Mouse (Mus musculus) liver, embryonic 11.5 days (tissue): ENCODE results near the gene Tmem220. TPM values are rescaled to one million over a fixed set of nuclear protein-coding genes. Genes with fewer than 3 reads are reported as not detected.

ENCODE experiments used
- ATAC-seq: fragments of 200-750 bp; cut with Nextera tagmentation; replicated peaks from 2 replicates; pipeline ENCODE4 v1.8.0; 2017; ENCODE audit warnings: moderate number of reproducible peaks, mild to moderate bottlenecking, moderate TSS enrichment, moderate library complexity; ENCODE audit not compliant: low FRiP score
- DNase-seq: peaks from one replicate; pipeline ENCODE4 v3.0.0-alpha.2; 2017; ENCODE audit warnings: low spot score
- H3K27ac ChIP-seq: fragments of 300-500 bp; sonication (generic); 2 replicates; pipeline ENCODE4 v1.5.1; 2014; ENCODE audit warnings: mild to moderate bottlenecking, low read depth, low read length, control low read depth
- H3K27me3 ChIP-seq: fragments of 300-500 bp; sonication (generic); replicated peaks from 2 replicates; pipeline ENCODE4 v1.6.1; 2014; ENCODE audit warnings: low read length, mixed read lengths; ENCODE audit not compliant: control insufficient read depth, insufficient read depth
- H3K36me3 ChIP-seq: fragments of 300-500 bp; sonication (generic); 2 replicates; pipeline ENCODE4 v1.6.1; 2014; ENCODE audit warnings: mild to moderate bottlenecking, low read length, moderate library complexity, mixed read lengths; ENCODE audit not compliant: control insufficient read depth, insufficient read depth
- H3K4me1 ChIP-seq: fragments of 300-500 bp; sonication (generic); replicated peaks from 2 replicates; pipeline ENCODE4 v1.6.1; 2014; ENCODE audit warnings: low read length, mixed read lengths; ENCODE audit not compliant: control insufficient read depth, insufficient read depth
- H3K4me2 ChIP-seq: fragments of 300-500 bp; sonication (generic); 2 replicates; pipeline ENCODE4 v1.6.1; 2014; ENCODE audit warnings: mild to moderate bottlenecking, control low read depth, moderate library complexity
- H3K4me3 ChIP-seq: fragments of 300-500 bp; sonication (generic); 2 replicates; pipeline ENCODE4 v1.5.1; 2014; ENCODE audit warnings: low read depth, low read length, control low read depth
- H3K9ac ChIP-seq: fragments of 300-500 bp; sonication (generic); 2 replicates; pipeline ENCODE4 v1.6.1; 2014; ENCODE audit warnings: low read depth, low read length, control low read depth
- H3K9me3 ChIP-seq: fragments of 300-500 bp; sonication (generic); 2 replicates; pipeline ENCODE4 v1.6.1; 2016; ENCODE audit warnings: low read length, inconsistent platforms, mixed read lengths; ENCODE audit not compliant: control insufficient read depth
- WGBS: fragments of 180-500 bp; shearing (Covaris S2); extraction: QIAGEN DNeasy Blood & Tissue Kit; methylation state at CpG from one replicate; pipeline ENCODE4 v1.1.7; 2014; 5-methylcytosine and 5-hydroxymethylcytosine counted together
- polyA plus RNA-seq: library from polyadenylated mRNA; unstranded; fragments of >200 nt; fragmentation: Nextera tagmentation; extraction: Ambion mirVana; gene quantifications from 2 replicates; pipeline ENCODE4 v1.2.1, GENCODE M21; 2014

The Tmem220 gene
- polyA plus RNA-seq = 1.8 and 1.9 TPM in 2 replicates

DNA sequence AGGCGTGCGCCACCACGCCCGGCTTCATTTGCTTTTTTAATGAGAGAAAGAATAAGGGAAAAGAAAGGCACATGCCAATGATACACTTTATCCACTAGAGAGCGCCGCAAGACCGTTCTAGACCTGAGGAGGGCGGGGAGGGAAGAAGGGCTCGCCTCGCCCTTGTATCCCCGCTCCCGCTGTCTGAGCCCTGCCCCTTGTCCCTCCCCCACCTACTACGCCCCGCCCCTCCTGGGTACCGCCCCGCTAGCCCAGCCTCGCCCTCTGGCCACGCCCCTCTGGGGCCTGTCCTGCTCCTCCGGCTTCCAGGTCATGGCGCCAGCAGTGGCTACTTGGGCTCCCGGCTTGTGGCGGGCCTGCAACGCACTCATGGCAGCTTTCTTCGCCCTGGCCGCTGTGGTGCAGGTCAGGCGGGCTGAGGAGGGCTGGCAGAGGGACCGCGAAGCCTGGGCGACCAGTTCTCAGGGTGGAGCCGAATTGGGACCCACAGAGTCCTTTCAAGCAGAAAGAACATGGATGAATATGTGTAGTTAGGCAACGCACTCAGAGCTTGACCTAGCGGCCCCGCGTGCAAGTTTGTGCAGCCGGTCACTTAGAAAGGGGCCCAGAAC is at the start of gene Tmem220:
Tmem220 (plus strand) TSS at position 288 of the 611 bp plus-strand sequence.
- Histone ChIP-seq H3K4me3 (peak within 1 kb of the TSS; percentile 56), H3K36me3 (no peaks in the 10 kb centered on the region), H3K9ac (peak within 1 kb of the TSS; percentile 72), H3K9me3 (no peaks in the 10 kb centered on the region), H3K4me2 (peak within 1 kb of the TSS; percentile 80), H3K27ac (no peak within 1 kb of the TSS), H3K27me3 (peaks cover 2% of the 10 kb centered on the region; the same call in 1 of the 2 replicates), H3K4me1 (peaks cover 3% of the 10 kb centered on the region; the same call in 1 of the 2 replicates)
- DNase-seq = peak; percentile 93
- ATAC-seq = peak; percentile 100
- 1% methylated on average over 35 of the region's 35 CpGs for WGBS

DNA sequence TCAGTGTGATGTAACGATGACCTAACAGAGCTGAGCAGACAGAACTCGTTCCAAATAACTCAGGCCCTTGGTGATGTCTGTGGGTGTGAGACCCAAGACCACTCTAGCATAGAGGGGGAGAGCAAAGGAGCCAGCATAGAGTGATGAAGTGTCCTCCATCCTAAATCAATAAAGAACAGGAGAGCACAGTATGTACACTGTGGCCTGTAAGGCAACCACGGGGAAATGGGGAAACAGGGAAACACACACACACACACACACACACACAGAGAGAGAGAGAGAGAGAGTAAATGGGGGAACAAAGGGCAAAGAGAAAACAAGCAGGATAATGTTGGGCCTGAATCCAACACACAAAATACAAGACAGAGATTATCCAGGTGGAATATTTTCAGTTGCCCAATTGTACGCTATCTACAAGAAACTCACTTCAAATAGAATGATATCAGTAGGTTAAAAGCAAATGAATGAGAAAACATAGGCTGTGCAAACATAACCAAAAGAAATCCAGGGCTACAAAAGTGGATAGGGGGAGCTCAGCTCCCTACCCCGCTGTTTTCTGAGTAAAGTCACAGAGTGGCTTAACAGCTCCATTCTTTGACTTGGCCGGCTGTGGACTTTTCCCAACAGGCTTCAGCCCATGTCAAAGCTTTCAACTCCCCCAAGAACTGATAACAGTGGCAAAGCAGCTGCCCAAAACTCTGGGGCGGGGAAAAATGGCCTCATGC is 49.2 kb upstream of the Tmem220 start:
- Histone ChIP-seq H3K4me3 (no peak overlapping the region), H3K27me3 (no peaks in the 10 kb centered on the region), H3K36me3 (no peaks in the 10 kb centered on the region), H3K9ac (no peak overlapping the region), H3K4me2 (no peak overlapping the region), H3K4me1 (no peaks in the 10 kb centered on the region), H3K9me3 (no peaks in the 10 kb centered on the region), H3K27ac (no peak overlapping the region)
- ATAC-seq (no peak), DNase-seq (no peak)
- 85% methylated on average over 7 of the region's 7 CpGs for WGBS

DNA sequence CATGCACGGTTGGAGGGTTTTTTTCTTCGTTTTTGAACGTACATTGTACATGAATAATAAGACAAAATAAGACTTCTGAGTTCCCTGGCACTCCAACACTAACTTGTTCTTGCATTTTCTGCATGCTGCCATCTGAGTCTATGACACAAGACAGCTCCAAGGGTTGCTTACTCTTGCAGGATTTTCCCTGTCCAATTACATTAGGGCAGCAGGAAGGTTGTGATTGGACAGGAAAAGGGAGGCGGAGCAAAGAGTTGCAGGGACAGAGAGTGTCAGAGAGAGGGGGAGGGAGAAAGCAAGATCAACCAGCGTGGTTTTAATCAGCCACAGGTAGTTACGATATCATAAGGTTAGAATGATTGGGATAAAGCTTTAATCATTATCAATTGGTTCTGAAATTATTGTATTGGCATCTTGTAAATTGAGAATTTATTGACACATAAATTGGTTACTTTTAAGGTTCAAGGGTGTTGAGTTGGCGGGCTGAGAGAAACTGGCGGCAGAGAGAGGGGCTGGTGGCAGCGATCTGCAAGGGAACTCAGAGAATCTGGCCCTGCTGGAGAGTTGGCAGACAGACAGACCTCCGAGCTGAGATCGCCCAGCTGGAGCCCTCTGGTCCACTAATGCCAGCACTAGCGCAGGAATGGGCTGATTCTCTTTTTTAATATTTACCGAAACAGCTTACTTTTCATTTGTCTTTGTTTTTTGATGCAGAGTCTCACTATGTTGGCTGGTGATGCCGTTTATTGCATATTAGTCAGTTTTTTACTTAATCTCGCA is 43.4 kb upstream of the Tmem220 start:
- 69% methylated on average over 15 of the region's 15 CpGs for WGBS
- no peak overlapping the region for H3K9ac ChIP-seq
- no peaks in the 10 kb centered on the region; the same call in 1 of the 2 replicates for H3K4me1 ChIP-seq
- H3K27ac ChIP-seq = no peak overlapping the region
- H3K9me3 ChIP-seq = no peaks in the 10 kb centered on the region
- peaks cover 4% of the 10 kb centered on the region for H3K27me3 ChIP-seq
- no peak overlapping the region for H3K4me2 ChIP-seq
- H3K4me3 ChIP-seq = no peak overlapping the region
- ATAC-seq (no peak), DNase-seq (no peak)
- no peaks in the 10 kb centered on the region for H3K36me3 ChIP-seq

DNA sequence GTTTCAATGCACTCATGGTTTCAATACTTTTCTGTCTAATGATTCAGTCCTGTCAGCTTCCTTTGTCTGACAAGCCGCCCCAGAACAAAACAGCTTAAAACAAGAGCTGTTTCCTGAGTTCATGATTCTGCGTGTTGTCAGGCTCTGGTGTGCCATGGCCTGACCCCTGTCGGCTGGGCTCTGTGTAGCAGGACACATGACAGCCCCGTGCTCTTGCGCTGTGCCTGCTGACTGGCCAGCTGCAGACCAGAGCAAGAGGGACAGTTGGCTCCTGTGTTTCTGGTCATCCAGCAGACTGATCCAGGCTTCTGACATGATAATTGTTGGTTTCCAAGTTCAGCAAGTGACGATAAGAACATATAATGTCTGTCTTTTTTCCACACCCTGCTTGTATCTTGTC is 42.2 kb upstream of the Tmem220 start:
- no peaks in the 10 kb centered on the region for H3K36me3 ChIP-seq
- H3K9ac ChIP-seq = no peak overlapping the region
- WGBS = 48% methylated on average over 6 of the region's 6 CpGs

DNA sequence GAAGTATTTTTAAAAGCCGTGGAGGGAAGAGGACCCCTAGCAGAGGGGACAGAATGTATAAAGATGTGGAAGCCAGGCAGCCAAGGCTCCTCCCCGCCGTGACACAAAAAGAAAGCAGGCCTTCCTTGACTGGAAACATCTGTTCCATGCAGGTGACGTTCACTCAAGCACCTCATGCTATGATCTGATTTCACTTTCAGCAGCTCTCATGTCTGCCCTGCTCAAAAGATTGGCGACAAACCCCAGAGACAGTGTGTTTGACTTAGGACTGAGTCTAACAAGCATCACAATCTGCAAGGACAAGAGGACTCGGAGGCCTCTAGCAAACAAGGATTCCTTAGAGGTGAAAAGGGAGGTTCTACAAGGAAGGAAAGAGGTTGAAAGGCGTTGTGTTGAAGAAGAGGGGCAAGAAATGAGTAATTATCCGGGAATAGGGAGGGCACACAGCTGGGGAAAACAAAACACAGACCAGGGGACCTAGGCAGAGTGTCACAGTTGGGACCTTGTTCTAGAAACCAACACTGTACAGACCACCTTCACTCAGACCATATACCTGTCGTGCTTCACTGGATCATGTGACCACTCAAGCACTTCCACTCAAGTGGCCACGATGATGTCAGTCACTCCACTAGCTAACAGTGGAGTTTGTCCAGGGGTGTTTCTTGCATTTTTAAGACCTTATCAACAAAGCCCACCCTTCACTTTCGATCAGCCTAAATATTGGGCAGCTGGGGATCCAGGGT is 41.4 kb upstream of the Tmem220 start:
- Histone ChIP-seq H3K27ac (0 out of 2 replicates have a peak overlapping the region, but pooled peaks have one; percentile 5), H3K27me3 (peaks cover 4% of the 10 kb centered on the region), H3K4me2 (no peak overlapping the region), H3K9me3 (no peaks in the 10 kb centered on the region), H3K9ac (no peak overlapping the region), H3K4me1 (no peaks in the 10 kb centered on the region; the same call in 1 of the 2 replicates), H3K4me3 (no peak overlapping the region), H3K36me3 (no peaks in the 10 kb centered on the region)
- DNase-seq = no peak
- WGBS = 60% methylated on average over 11 of the region's 11 CpGs
- no peak for ATAC-seq

More for the DNA sequence above, 42.2 kb upstream of the Tmem220 start:
- Histone ChIP-seq H3K4me3 (no peak overlapping the region), H3K4me2 (no peak overlapping the region), H3K27ac (no peak overlapping the region), H3K27me3 (peaks cover 4% of the 10 kb centered on the region), H3K4me1 (no peaks in the 10 kb centered on the region; the same call in 1 of the 2 replicates), H3K9me3 (no peaks in the 10 kb centered on the region)
- ATAC-seq (no peak; the same call in 1 of the 2 replicates), DNase-seq (no peak)

DNA sequence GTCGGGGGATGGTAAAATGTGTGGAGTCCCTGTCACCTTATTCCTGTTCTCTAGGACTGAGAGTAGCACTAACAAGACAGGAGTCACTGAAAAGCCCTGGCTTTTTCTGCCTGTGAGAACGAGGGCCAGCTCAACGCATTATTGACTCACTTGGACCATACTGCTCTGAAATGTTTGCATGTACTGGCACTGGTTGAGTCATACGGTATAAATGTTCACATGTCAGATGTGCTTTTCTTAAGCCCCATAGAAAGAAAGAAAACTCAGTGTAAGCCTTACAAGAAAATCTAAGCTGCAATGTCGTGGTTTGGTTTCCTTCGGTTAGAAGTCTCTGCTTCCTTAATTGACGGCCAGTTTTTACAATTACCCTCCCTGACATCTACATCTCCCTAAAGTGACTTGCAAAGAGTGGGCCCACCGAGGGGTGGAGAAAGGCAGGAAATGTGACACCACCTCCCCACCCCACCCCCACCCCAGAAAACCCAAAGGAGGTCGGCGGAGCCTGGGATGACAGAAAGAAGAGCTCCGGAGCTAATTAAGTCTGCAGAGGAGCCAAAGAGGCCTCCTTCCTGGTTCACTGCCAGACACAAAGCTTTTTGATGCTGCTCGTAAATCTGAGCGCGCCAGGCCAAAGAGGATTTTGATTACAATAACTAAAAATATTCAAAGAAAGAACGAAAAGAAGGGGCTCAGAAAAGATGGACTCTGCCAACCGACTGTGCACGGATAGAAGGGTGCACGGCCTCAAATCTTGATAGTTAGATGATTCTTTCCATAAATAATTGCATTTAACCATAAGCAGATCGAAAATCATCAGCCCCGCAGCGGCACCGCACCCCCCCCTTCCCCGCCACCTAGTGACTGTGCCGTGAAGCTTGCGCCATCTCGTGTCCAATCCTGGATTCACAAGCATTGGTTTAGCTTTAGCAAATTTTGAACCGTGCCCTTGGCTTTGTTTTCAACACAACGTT is 40.5 kb upstream of the Tmem220 start:
- WGBS = 8% methylated on average over 28 of the region's 28 CpGs
- peak; percentile 39; the same call in 1 of the 2 replicates for ATAC-seq
- 0 out of 2 replicates have a peak overlapping the region, but pooled peaks have one; percentile 5 for H3K27ac ChIP-seq
- H3K4me1 ChIP-seq = no peaks in the 10 kb centered on the region; the same call in 1 of the 2 replicates
- no peaks in the 10 kb centered on the region for H3K36me3 ChIP-seq
- peak; percentile 69 for DNase-seq
- no peaks in the 10 kb centered on the region for H3K9me3 ChIP-seq
- peak overlapping the region; percentile 21 for H3K9ac ChIP-seq
- peaks cover 4% of the 10 kb centered on the region for H3K27me3 ChIP-seq
- H3K4me2 ChIP-seq = peak overlapping the region; percentile 69
- peak overlapping the region; percentile 45 for H3K4me3 ChIP-seq

DNA sequence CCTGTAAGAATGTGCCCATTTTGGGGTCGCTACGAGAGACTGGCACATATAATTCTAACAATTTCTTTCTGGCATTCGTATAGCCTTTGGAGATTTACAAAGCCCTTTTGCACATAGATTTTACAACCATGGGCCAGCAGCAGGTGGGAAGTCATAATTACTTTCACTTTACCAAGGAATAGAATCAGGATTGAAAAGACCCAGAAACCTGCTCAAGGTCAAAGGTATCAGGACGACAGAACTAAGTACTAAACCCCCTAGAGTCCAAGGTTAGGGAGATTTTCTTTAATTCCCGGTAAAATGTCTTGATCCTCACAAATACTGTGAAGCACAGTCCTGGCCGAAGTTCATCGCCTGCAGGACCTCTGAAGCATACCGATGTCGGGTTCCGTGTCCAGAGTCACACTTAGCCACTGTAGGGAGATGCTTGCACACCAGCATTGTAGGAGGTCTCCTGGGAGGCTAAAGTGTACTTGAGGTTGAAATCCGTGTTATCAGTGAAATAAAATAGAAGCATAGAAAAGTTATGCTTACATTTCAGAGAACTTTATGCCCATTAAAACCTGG is 39.7 kb upstream of the Tmem220 start:
- no peaks in the 10 kb centered on the region for H3K9me3 ChIP-seq
- ATAC-seq = no peak
- peaks cover 4% of the 10 kb centered on the region for H3K27me3 ChIP-seq
- H3K36me3 ChIP-seq = no peaks in the 10 kb centered on the region
- WGBS = 35% methylated on average over 11 of the region's 11 CpGs
- peak overlapping the region; percentile 69 for H3K4me2 ChIP-seq
- H3K4me1 ChIP-seq = no peaks in the 10 kb centered on the region; the same call in 1 of the 2 replicates
- H3K4me3 ChIP-seq = peak overlapping the region; percentile 45
- no peak for DNase-seq
- no peak overlapping the region for H3K27ac ChIP-seq
- H3K9ac ChIP-seq = peak overlapping the region; percentile 21
